Mouse (Mus musculus) C2C12 (cell line): ENCODE results near the gene Spns2.

ENCODE experiments used
- CTCF ChIP-seq: IDR thresholded peaks from one replicate; pipeline ENCODE4 v1.5.1; 2011; ENCODE audit not compliant: control insufficient read depth, insufficient read depth, insufficient read length
- MAX ChIP-seq: IDR thresholded peaks from one replicate; pipeline ENCODE4 v1.6.1; 2011; ENCODE audit warnings: mild to moderate bottlenecking, control low read depth

- TF ChIP-seq CTCF (no peak), MAX (no peak)
These were observed 41.9 kb upstream of the Spns2 start for GRCm38 (mm10) chr11:72531632-72532031.
